Mouse (Mus musculus): ENCODE results near the gene Aco1. TPM values are rescaled to one million over a fixed set of nuclear protein-coding genes. Genes with fewer than 3 reads are reported as not detected.

The Aco1 gene
- total RNA-seq, 2 experiments from 2014 or later: 43.7 to 45.9 TPM

GRCm38 (mm10) chr4:40243006-40243405 lies 100.1 kb downstream of the Aco1 start:
- DNase-seq: no peak
- intact Hi-C loops (cut with DNase I): no loop called here

GRCm38 (mm10) chr4:40244035-40244434 lies 101.2 kb downstream of the Aco1 start:
- intact Hi-C loops (cut with DNase I): no loop called here
- no peak for DNase-seq

Other genes starting within 250 kb of the Aco1 start
- 10 to 100 TPM in 1 of 2 experiments, 1 to 10 TPM in 1; 7.7 to 10.2 TPM for gene Ddx58, start 96.7 kb downstream of the Aco1 start, total RNA-seq (2021)
- gene Smim27, start 126.5 kb downstream of the Aco1 start, total RNA-seq (2021): 10 to 100 TPM; 34.2 to 34.7 TPM
- 10 to 100 TPM; 15.7 to 18.1 TPM for gene Topors, start 126.8 kb downstream of the Aco1 start, total RNA-seq (2021)
- gene Ndufb6, start 136.3 kb downstream of the Aco1 start, total RNA-seq (2021): 100 to 1,000 TPM; 450 to 461 TPM

Measured in heart, postnatal 10 days (tissue).